8 mouse cellular contexts compared by ENCODE assay signal in genomic region chr2:68860904-68861685, GRCm38 (mm10). TPM values are rescaled to one million over a fixed set of nuclear protein-coding genes. Genes with fewer than 3 reads are reported as not detected.
DNase-seq lines count a peak whose midpoint lies in the region; ATAC-seq lines count a peak whose summit lies in the region.

TSS of gene Cers6 (plus strand) at chr2:68861441.

- ATAC-seq in hindbrain, embryonic 14.5 days (ENCODE audit: low FRiP score), result peak; percentile 98

- peak within 1 kb of the TSS; percentile 97 for H3K9ac ChIP-seq in hindbrain, embryonic 14.5 days

- H3K36me3 ChIP-seq in hindbrain, embryonic 14.5 days (replicated peaks; ENCODE audit: control insufficient read depth, insufficient read depth), result no peaks in the 10 kb centered on the region

- DNase-seq in R1 (ENCODE audit: low read depth, low spot score), result peak; percentile 96
- peak; percentile 99 for DNase-seq in cerebellum, postnatal 10 days
- peak; percentile 98 for DNase-seq in frontal cortex, postnatal 36 days (ENCODE audit: low spot score in 2 of 2)
- peak; percentile 94 for DNase-seq in hindbrain, embryonic 14.5 days (ENCODE audit: low spot score)
- DNase-seq in layer of hippocampus, postnatal 36 days, result peak; percentile 96 to 97
- DNase-seq in lung, postnatal 25 days (ENCODE audit: low spot score), result peak; percentile 96
- peak; percentile 65 for DNase-seq in retina, adult 2 months (ENCODE audit: low read depth, low spot score)
- peak; percentile 92 for DNase-seq in thymus, postnatal 25 days

- peaks cover 17% of the 10 kb centered on the region; the same call in 1 of the 2 replicates for H3K4me1 ChIP-seq in hindbrain, embryonic 14.5 days (replicated peaks; ENCODE audit: control insufficient read depth, insufficient read depth, low read length)

- WGBS in hindbrain, embryonic 14.5 days, result under 1% methylated on average over 53 of the region's 53 CpGs

- no peaks in the 10 kb centered on the region for H3K9me3 ChIP-seq in hindbrain, embryonic 14.5 days (ENCODE audit: control insufficient read depth, low read length)

- H3K4me2 ChIP-seq in hindbrain, embryonic 14.5 days (replicated peaks), result peak within 1 kb of the TSS; percentile 67

- peak within 1 kb of the TSS; percentile 93 for H3K4me3 ChIP-seq in hindbrain, embryonic 14.5 days (replicated peaks; ENCODE audit: low read length)

- no peaks in the 10 kb centered on the region for H3K27me3 ChIP-seq in hindbrain, embryonic 14.5 days (ENCODE audit: control insufficient read depth, insufficient read depth, low read length)

- peak within 1 kb of the TSS; percentile 91 for H3K27ac ChIP-seq in hindbrain, embryonic 14.5 days

RNA-seq across cellular contexts. Expression of gene Cers6, which starts in this region (rescaled TPM):
- 80.1 and 81.4 TPM in 2 replicates for polyA plus RNA-seq in hindbrain, embryonic 14.5 days (2014; fragmentation: Nextera tagmentation; extraction: Ambion mirVana)
- 100 to 1,000 TPM in 1 of 2 experiments, 10 to 100 TPM in 1; 96.5 to 109 TPM for total RNA-seq in layer of hippocampus, postnatal 36 days (2021)

Comparison
In these comparisons a context has a peak if more than half of its experiments do, and no peak if none do; other contexts are left out.
1. Peak in every context shown above with its lines: DNase-seq, ATAC-seq, H3K4me3 ChIP-seq and H3K27ac ChIP-seq.